Mouse (Mus musculus) MEL (cell line): ENCODE data around the gene Plch1.

Experiments
- CTCF ChIP-seq, 3 experiments: IDR thresholded peaks in 2 of 3; conservative IDR thresholded peaks in 1 of 3; 2 replicates each; pipeline ENCODE4 v1.5.1; 2011 to 2012; ENCODE audit warnings: low read length in 3 of 3, low read depth in 2 of 3, mild to moderate bottlenecking in 2 of 3, improper control_type of control experiment in 1 of 3, inconsistent platforms in 1 of 3, mixed read lengths in 1 of 3, moderate library complexity in 1 of 3; ENCODE audit not compliant: control insufficient read depth in 1 of 3, insufficient read depth in 1 of 3, poor library complexity in 1 of 3, severe bottlenecking in 1 of 3
- MXI1 ChIP-seq: IDR thresholded peaks from 2 replicates; pipeline ENCODE4 v1.6.1; 2011; ENCODE audit warnings: mild to moderate bottlenecking, low read depth, low read length, improper control_type of control experiment
- UBTF ChIP-seq: IDR thresholded peaks from 2 replicates; pipeline ENCODE4 v1.6.1; 2012; ENCODE audit warnings: low read depth, mild to moderate bottlenecking, inconsistent platforms, low read length, improper control_type of control experiment, moderate library complexity, borderline replicate concordance; ENCODE audit not compliant: insufficient read depth

GRCm38 (mm10) chr3:63895786-63896185 is 3.5 kb downstream of the Plch1 start:
- TF ChIP-seq CTCF (IDR thresholded peaks at IDR 0.05 in 2 of 3, conservative IDR thresholded peaks at IDR 0.05 in 1 of 3; ENCODE audit: control insufficient read depth in 1 of 3, insufficient read depth in 1 of 3, low read depth in 2 of 3, low read length in 3 of 3, poor library complexity in 1 of 3, severe bottlenecking in 1 of 3) = no peak
- no peak for TF ChIP-seq MXI1
- no peak for TF ChIP-seq UBTF
